Mouse (Mus musculus): ENCODE measurements around the gene Col5a1. TPM values are rescaled to one million over a fixed set of nuclear protein-coding genes. Genes with fewer than 3 reads are reported as not detected.

Gene Col5a1
- polyA plus RNA-seq, 1 experiment: not detected

GRCm38 (mm10) chr2:27923718-27924117, 37.5 kb downstream of the Col5a1 start:
- Histone ChIP-seq H3K4me3 (ENCODE audit: insufficient read depth, low read depth, low read length) (no peak overlapping the region), H3K27ac (ENCODE audit: insufficient read depth, low read depth, low read length) (no peak overlapping the region), H3K4me1 (ENCODE audit: control insufficient read depth, insufficient read depth, low read length) (no peaks in the 10 kb centered on the region)
- TF ChIP-seq POLR2A (IDR thresholded peaks at IDR 0.05; ENCODE audit: insufficient read depth, low read depth, low read length) (no peak), CTCF (IDR thresholded peaks at IDR 0.05; ENCODE audit: insufficient read depth, low read depth, low read length) (no peak)
- WGBS: 93% methylated on average over 6 of the region's 6 CpGs

GRCm38 (mm10) chr2:27924463-27924862, 38.2 kb downstream of the Col5a1 start:
- no peak for TF ChIP-seq CTCF (IDR thresholded peaks at IDR 0.05; ENCODE audit: insufficient read depth, low read depth, low read length)
- Histone ChIP-seq H3K27ac (ENCODE audit: insufficient read depth, low read depth, low read length) (no peak overlapping the region), H3K4me1 (ENCODE audit: control insufficient read depth, insufficient read depth, low read length) (no peaks in the 10 kb centered on the region), H3K4me3 (ENCODE audit: insufficient read depth, low read depth, low read length) (no peak overlapping the region)
- WGBS: 89% methylated on average over 3 of the region's 3 CpGs

GRCm38 (mm10) chr2:27926478-27927165, 40.4 kb downstream of the Col5a1 start:
- Histone ChIP-seq H3K4me1 (ENCODE audit: control insufficient read depth, insufficient read depth, low read length) (no peaks in the 10 kb centered on the region), H3K27ac (ENCODE audit: insufficient read depth, low read depth, low read length) (no peak overlapping the region), H3K4me3 (ENCODE audit: insufficient read depth, low read depth, low read length) (no peak overlapping the region)
- 43% methylated on average over 7 of the region's 7 CpGs for WGBS
- TF ChIP-seq POLR2A (IDR thresholded peaks at IDR 0.05; ENCODE audit: insufficient read depth, low read depth, low read length) (no peak), CTCF (IDR thresholded peaks at IDR 0.05; ENCODE audit: insufficient read depth, low read depth, low read length) (peak; percentile 34; the same call in 1 of the 2 replicates)

GRCm38 (mm10) chr2:27930471-27931015, 44.3 kb downstream of the Col5a1 start:
- H3K4me1 ChIP-seq (ENCODE audit: control insufficient read depth, insufficient read depth, low read length): peaks cover 6% of the 10 kb centered on the region; the same call in 1 of the 2 replicates
- 88% methylated on average over 5 of the region's 5 CpGs for WGBS
- no peak overlapping the region for H3K27ac ChIP-seq (ENCODE audit: insufficient read depth, low read depth, low read length)
- no peak overlapping the region for H3K4me3 ChIP-seq (ENCODE audit: insufficient read depth, low read depth, low read length)
- no peak for TF ChIP-seq POLR2A (IDR thresholded peaks at IDR 0.05; ENCODE audit: insufficient read depth, low read depth, low read length)
- no peak for TF ChIP-seq CTCF (IDR thresholded peaks at IDR 0.05; ENCODE audit: insufficient read depth, low read depth, low read length)

GRCm38 (mm10) chr2:27931130-27931529, 44.9 kb downstream of the Col5a1 start:
- WGBS: 86% methylated on average over 6 of the region's 6 CpGs
- Histone ChIP-seq H3K27ac (ENCODE audit: insufficient read depth, low read depth, low read length) (no peak overlapping the region), H3K4me1 (ENCODE audit: control insufficient read depth, insufficient read depth, low read length) (peaks cover 6% of the 10 kb centered on the region; the same call in 1 of the 2 replicates), H3K4me3 (ENCODE audit: insufficient read depth, low read depth, low read length) (no peak overlapping the region)
- no peak for TF ChIP-seq POLR2A (IDR thresholded peaks at IDR 0.05; ENCODE audit: insufficient read depth, low read depth, low read length)
- no peak for TF ChIP-seq CTCF (IDR thresholded peaks at IDR 0.05; ENCODE audit: insufficient read depth, low read depth, low read length)

GRCm38 (mm10) chr2:27931971-27932370, 45.7 kb downstream of the Col5a1 start:
- Histone ChIP-seq H3K4me1 (ENCODE audit: control insufficient read depth, insufficient read depth, low read length) (peaks cover 10% of the 10 kb centered on the region), H3K4me3 (ENCODE audit: insufficient read depth, low read depth, low read length) (no peak overlapping the region), H3K27ac (ENCODE audit: insufficient read depth, low read depth, low read length) (no peak overlapping the region)
- 65% methylated on average over 3 of the region's 3 CpGs for WGBS
- TF ChIP-seq CTCF (IDR thresholded peaks at IDR 0.05; ENCODE audit: insufficient read depth, low read depth, low read length) (no peak), POLR2A (IDR thresholded peaks at IDR 0.05; ENCODE audit: insufficient read depth, low read depth, low read length) (no peak)

- Histone ChIP-seq H3K4me3 (ENCODE audit: insufficient read depth, low read depth, low read length) (no peak overlapping the region), H3K4me1 (ENCODE audit: control insufficient read depth, insufficient read depth, low read length) (peaks cover 12% of the 10 kb centered on the region), H3K27ac (ENCODE audit: insufficient read depth, low read depth, low read length) (no peak overlapping the region)
- 45% methylated on average over 11 of the region's 11 CpGs for WGBS
- no peak for TF ChIP-seq POLR2A (IDR thresholded peaks at IDR 0.05; ENCODE audit: insufficient read depth, low read depth, low read length)
- no peak for TF ChIP-seq CTCF (IDR thresholded peaks at IDR 0.05; ENCODE audit: insufficient read depth, low read depth, low read length)
Measured at GRCm38 (mm10) chr2:27934269-27934668, 48.0 kb downstream of the Col5a1 start.

- 93% methylated on average over 9 of the region's 9 CpGs for WGBS
- TF ChIP-seq POLR2A (IDR thresholded peaks at IDR 0.05; ENCODE audit: insufficient read depth, low read depth, low read length) (no peak), CTCF (IDR thresholded peaks at IDR 0.05; ENCODE audit: insufficient read depth, low read depth, low read length) (no peak)
- H3K4me3 ChIP-seq (ENCODE audit: insufficient read depth, low read depth, low read length): no peak overlapping the region
- H3K27ac ChIP-seq (ENCODE audit: insufficient read depth, low read depth, low read length): no peak overlapping the region
- H3K4me1 ChIP-seq (ENCODE audit: control insufficient read depth, insufficient read depth, low read length): peaks cover 12% of the 10 kb centered on the region
Measured at GRCm38 (mm10) chr2:27934831-27935230, 48.6 kb downstream of the Col5a1 start.

- Histone ChIP-seq H3K4me1 (ENCODE audit: control insufficient read depth, insufficient read depth, low read length) (peaks cover 12% of the 10 kb centered on the region), H3K27ac (ENCODE audit: insufficient read depth, low read depth, low read length) (no peak overlapping the region), H3K4me3 (ENCODE audit: insufficient read depth, low read depth, low read length) (no peak overlapping the region)
- TF ChIP-seq POLR2A (IDR thresholded peaks at IDR 0.05; ENCODE audit: insufficient read depth, low read depth, low read length): no peak
- TF ChIP-seq CTCF (IDR thresholded peaks at IDR 0.05; ENCODE audit: insufficient read depth, low read depth, low read length): no peak
- WGBS: 95% methylated on average over 2 of the region's 2 CpGs
Measured at GRCm38 (mm10) chr2:27935441-27935840, 49.2 kb downstream of the Col5a1 start.

Measured in olfactory bulb, adult 2 months (tissue).